Mouse (Mus musculus) retina, adult 2 months (tissue): ENCODE results near the gene Krt72.

Experiments
- DNase-seq: peaks from one replicate; pipeline ENCODE4 v3.0.0-alpha.2; 2012; ENCODE audit warnings: low read depth, low spot score

The Krt72 gene

DNA sequence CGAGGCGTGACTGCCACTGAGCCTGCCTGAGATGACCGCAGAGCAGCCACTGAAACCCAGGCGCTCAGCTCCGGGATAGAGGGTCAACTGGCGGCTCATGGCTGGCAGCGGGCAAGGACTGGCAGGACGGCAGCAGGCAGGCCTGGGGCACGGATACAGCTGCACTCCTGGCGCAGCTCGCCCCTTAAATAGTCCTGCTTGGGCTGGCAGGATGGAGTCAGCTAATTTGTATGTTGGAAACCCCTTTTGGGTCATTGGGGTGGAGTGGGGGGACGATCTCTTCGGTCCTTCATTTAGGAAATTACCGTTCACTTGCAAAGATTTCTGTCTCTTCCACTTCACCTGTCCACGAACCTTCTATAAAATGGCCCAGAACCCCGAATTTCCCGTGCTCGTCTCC, at the start of gene Krt72:
TSS of gene Krt72 (minus strand) at position 101 of the 400 bp plus-strand sequence.
- DNase-seq: no peak

DNA sequence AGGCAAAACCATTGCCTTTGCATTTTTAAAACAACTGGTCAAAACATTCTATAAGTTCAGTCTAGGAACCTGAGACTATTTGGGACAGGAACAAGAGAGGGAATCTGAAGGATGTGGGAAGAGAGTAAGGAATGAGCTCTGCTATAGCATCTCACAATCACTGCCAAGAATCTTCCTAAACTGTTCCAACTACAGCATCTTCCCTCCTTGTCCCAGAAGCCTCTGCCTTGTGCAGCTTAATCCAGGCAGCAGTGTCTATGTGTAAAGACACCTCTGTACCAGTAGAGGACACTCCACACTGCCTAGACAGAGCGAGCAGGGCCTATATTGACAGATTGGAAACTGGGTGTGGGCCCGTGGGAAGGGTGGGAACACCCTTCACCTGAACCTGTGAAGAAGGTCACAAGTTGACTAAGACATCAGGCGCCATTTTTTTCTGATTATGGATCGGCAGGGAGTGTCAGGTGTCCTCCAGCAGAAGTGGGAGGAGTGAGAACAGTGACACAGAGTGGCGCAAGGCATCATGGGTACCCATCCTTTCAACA, 48.6 kb upstream of the Krt72 start:
- no peak for DNase-seq

DNA sequence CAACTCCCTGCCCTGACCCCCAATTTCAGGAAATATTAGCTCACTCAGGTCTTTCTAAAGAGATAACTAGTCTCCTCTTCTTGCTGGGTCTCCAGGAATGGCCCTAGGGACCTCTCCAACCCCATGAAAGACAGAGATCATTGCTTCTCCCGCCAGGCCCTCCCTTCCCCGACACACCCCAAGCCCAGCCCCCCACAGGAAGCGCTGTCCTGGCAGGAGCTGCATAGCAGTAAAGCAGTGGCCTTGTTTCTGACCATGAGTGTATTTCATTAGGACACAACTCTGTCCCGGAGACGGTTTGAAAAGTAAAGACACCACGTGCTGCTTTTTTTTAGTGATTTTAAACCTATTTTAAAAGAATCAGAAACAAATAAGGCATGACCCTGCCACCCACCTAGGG, 46.9 kb upstream of the Krt72 start:
- DNase-seq: no peak

DNA sequence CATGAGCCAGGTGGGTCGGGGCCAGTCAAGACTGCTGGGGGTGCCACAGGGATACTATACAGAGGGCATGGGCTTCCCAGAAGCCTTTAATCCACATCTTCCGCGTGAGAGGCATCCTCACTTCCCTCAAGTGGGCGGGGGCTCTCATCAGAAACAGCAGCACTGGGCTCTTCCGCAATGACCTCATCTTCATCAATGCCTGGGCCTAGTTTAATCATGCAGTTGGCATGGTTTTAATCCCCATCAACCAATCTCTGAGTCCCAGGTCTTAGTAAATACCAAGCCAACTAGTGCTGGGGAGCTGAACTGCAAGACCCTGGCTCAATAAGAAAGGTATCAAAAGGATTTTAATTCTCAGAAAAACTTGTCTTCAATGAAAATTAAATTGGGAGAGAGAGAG, 43.2 kb upstream of the Krt72 start:
- DNase-seq: no peak

DNA sequence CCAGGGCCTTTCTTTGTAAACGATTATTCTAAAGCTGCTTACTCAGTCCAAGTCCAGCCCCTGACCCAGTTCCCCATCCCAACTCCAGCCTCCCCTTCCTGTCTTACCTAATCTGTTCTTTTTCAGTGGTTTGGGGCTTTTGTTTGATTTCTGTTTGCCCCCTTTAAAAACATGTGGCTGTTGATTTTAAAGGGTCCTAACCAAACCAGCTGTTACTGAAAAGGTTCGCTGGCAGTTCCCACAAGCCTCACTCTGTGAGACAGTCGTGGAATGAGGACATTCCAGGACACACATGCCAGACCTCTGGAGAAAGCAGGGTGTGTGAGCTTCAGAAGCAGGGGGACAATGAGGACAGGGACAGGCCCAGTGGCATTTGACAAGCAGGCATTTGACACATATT, 35.5 kb upstream of the Krt72 start:
- no peak for DNase-seq

DNA sequence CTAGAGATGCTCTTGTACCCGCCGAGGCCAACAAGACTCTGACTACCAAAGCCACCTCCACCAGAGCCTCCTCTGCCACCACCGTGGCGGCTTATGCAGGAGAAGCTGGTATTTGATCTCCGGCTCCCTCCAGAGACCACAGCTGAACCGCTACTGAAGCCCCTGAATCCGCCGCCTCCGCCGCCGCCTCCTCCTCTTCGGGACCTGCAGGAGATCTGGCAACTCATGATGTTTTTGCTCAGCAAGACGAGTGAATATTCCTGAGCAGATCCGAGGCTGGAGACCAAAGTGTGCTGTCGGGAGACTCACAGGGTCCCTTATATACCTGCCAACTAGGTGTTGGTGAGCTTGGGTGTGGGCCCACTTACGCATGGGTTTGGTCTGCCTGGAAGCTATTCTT, 31.6 kb upstream of the Krt72 start, which contains the start of gene Krt2:
TSS of gene Krt2 (minus strand) at position 295 of the 400 bp plus-strand sequence.
- no peak for DNase-seq

DNA sequence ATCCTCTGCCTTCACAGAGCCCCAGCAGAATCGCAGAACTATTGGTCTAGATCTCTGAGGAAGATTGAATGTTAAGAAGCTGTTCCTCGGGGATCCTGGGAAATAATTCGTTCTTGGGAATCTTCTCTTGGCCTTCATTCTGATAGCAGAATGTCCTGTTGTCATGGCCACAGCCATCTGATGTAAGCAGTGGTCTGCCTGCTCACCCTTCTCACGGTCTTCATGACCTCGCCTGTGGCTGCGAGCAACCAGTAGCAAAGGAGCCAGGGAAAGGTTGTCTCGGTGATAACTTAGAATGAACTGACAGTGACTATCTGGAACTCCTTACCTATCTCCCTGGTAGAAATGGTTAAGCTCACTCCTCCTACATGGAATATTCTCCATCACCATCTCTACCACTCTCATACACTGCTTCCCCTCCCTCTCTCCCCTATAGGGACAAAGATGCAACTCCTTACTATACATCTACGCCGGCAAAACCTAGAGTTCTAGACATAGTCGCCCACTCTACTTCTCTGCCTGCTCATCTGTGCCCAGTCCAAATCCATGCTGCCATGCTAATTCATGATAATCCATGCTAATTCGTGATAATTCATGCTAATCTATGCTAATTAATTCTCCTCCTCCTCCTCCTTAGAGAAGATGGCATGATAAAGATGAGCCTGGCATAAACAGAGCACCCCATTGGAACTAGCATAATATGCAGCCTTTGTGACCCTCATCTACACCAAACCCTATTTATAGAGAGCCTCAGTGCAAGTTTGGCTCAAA, 17.0 kb upstream of the Krt72 start:
- no peak for DNase-seq

DNA sequence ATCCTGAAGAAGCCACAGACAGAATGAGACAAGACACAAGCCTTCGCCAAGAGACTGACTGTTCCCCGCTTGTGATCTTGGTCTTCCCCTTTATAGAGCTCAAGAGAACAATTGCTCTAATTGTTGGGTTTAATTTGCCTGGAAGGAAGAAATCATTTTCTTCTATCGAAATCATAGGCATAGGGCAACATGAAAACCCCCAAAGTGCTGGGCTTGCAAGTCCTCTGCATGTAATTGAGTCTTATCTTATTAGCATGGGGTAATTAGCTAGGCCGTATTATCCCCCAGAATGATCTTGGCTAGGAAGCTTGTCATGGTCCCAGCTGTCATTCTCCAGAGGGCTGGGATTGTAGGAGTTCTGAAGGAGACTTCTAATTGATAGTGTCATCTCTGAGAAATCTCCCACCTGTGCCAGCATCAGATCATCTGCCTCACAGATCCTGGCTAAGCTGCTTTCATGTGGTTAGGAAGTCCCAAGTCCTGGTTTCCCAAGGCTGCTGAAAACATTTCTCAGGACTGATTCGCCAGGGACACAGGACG, 16.1 kb upstream of the Krt72 start, which contains the start of gene Krt73:
TSS of gene Krt73 (minus strand) at position 51 of the 540 bp plus-strand sequence.
- DNase-seq: no peak

DNA sequence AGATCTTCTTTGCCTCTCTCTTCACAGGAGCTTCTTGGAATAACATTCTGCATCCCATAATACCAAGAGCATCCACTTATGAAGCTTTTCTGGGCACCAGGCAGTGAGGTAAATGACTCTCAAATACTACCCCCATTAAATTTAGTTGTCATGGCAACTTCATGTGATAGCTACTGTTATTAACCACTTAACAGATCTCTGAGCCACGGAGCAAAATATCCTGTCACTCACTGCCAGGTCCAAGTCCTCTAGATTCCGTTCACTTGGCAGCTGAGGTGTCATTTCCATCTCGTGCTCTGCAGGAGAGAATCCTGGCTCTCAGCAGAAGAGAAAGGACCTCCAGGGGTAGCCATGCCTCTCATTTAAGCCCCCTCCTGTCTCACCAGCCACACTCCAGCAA, 4.6 kb upstream of the Krt72 start:
- no peak for DNase-seq

DNA sequence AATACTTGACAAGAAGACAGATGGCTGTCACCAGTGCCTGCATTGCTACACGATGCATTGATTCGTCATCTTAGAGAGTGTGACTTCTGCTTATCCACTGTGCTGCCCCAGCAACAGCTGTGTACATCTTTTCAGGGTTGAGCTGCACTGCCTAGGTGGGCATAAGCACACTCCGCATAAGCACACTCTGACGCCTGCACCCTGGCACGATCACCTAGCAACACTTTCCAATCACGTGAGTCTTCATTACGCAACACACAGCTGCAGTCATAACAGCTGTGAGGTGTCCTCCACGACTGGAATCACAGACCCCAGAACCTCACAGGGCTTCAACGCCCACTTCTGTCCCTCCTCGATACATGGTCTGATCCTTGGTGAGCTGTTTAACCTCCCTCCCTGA, 12.8 kb downstream of the Krt72 start:
- no peak for DNase-seq

DNA sequence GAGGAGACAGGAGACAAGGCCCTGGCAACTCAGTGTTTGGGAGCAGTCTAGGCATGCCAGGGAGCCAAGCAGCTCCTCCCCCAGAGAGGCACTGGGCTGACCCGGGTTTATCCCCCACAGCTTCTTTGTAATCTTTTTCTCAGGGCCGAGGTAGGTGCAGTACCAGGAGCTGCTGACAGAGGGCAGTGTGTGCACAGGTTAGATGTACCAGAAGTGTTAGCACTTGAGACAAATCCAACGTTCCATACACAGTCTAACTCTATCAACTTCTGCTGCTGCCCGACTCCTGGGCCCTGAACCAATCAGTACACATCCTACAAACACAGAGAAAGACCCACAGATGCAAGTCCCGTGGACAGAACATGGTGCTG, 13.6 kb downstream of the Krt72 start:
- peak; percentile 72 for DNase-seq

DNA sequence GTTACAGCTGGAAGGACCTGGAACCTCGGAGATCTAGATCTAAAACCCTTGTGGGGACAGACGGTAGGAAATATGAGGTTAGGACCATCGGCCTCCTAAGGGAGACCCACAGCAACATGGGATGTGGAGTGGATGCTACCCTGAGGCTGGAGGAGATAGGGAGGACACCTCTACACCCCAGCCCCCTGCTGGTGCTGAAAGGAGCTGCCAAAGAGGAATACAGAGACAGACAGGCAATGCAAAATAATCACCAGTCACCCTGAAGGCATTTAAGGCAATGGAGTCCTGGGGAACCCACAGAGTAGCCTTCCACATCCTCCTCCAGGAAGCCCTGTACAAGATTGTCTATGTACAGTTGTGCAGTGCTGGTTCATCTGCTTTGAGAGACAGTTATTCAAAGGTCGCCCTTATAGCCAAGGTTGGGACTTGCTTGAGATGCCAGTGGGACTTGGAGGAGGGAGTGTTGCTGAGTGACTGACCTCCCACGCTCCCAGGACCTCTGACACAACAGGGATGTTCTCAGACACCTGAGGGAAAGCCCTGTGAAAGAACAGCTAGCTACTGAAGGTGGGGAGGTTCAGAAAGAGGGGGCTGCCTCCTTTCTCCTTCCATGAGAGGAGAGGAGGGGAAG, 14.1 kb downstream of the Krt72 start:
- DNase-seq: no peak

DNA sequence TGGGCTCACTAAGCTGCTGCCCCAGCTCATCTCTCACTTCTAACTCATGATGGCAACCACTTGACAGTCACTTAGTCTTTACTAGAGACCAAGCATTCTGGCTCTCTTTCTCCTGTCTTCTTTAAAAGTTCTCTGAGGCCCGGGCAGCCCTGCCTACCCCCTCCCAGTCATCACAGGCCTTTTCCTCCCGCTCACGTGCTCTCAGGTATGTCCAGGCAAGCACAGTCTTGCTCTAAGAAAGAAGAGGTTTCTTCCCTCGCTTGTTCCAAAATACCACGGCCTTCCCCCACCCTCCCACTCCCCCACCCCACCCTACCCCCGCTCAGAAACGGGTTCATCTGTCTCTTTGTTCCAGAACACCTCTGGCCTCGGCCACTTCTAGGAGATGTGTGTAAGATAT, 16.0 kb downstream of the Krt72 start:
- no peak for DNase-seq

DNA sequence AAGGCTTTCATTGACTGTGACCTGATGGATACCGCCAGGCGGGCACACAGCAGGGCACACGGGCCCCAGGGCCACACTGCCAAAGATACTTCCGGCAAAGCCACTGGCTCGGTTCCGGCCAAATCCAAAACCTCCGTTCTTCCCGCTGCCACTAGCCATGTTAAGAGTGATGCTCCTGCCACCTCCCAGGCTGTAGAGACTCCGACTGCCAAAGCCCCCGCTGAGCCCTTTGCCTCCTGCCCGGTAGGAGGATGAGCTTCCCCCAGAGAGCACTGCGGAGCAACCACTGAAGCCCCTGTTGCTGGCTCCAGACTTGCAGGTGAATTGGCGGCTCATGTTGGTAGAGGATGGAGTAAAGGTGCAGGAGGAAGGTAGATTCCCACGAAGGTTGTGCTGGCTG, 43.5 kb downstream of the Krt72 start, which contains the start of gene Krt71:
TSS of gene Krt71 (minus strand) at position 399 of the 400 bp plus-strand sequence.
- DNase-seq: no peak

DNA sequence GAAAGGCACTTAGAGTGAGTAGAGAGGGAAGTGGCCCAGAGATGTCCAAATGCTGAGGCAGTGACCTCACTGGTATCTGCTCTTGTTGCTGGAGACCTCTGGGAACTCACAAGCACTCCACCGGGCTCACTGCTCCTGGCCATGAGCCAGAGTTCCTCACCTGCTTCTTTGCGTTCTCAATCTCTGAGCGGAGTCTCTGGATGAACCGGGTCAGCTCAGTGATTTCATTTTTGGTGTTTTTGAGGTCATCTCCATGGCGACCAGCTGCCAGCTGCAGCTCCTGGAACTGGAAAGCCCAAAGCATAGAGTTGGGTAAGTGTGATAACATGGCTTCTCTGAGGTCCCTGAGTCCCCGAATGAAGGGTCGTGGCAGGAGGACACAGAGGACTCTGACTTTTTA, 48.5 kb downstream of the Krt72 start:
- peak; percentile 20 for DNase-seq

DNA sequence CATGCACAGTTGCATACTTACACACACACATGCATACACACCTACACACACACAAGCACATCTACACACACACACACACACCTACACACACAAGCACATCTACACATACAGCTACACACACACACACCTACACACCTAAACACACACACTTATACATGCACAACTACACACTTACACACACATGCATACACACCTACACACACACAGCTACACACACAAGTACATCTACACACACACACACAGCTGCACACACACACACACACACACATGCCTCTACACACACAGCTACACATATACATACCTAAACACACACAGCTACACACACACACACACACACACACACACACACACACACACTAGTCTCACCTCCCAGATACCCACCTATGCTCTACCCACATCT, 55.6 kb downstream of the Krt72 start:
- DNase-seq: no peak
